Mouse (Mus musculus) gastrocnemius, postnatal 14 days (tissue): ENCODE data around the gene Syt8. TPM values are rescaled to one million over a fixed set of nuclear protein-coding genes. Genes with fewer than 3 reads are reported as not detected.

Source experiments
- DNase-seq: peaks from one replicate; pipeline ENCODE4 v3.0.0; 2021; ENCODE audit warnings: mixed read lengths
- intact Hi-C: fragments of 180-260 bp; cut with DNase I; formaldehyde crosslinking; loops from one replicate; pipeline ENCODE4 v1.15.1; 2025; ENCODE audit warnings: low total_unique reads
- total RNA-seq, 2 experiments: library from RNA; stranded (reverse); gene quantifications; 2 replicates each; pipeline ENCODE4 v1.2.3; 2021

Syt8 gene
- total RNA-seq, 2 experiments from 2014 or later: not detected

GRCm38 (mm10) chr7:142487341-142487859, 52.8 kb downstream of the Syt8 start:
- DNase-seq: peak; percentile 71
- intact Hi-C loops: no loop called here

- intact Hi-C loops: no loop called here
Measured at GRCm38 (mm10) chr7:142488053-142488452, 53.4 kb downstream of the Syt8 start.

More at GRCm38 (mm10) chr7:142488053-142488452, 53.4 kb downstream of the Syt8 start:
- DNase-seq: no peak

Other genes starting within 250 kb of the Syt8 start
- not detected for gene Gm10153, start 244.5 kb upstream of the Syt8 start, total RNA-seq
- not detected for gene Krtap5-3, start 233.5 kb upstream of the Syt8 start, total RNA-seq
- gene Gm7579, start 223.0 kb upstream of the Syt8 start, total RNA-seq: not detected
- not detected for gene Krtap5-5, start 204.9 kb upstream of the Syt8 start, total RNA-seq
- not detected for gene Gm40460, start 193.8 kb upstream of the Syt8 start, total RNA-seq
- gene Gm2431, start 176.5 kb upstream of the Syt8 start, total RNA-seq: not detected
- not detected for gene Gm4559, start 160.5 kb upstream of the Syt8 start, total RNA-seq
- not detected for gene Krtap5-1, start 137.7 kb upstream of the Syt8 start, total RNA-seq
- gene Krtap5-4, start 131.3 kb upstream of the Syt8 start, total RNA-seq: not detected
- gene Ifitm10, start 61.1 kb upstream of the Syt8 start, total RNA-seq: 1 to 10 TPM; 6.7 to 8.4 TPM
- 1 to 10 TPM; 1.0 to 4.1 TPM for gene Gm49369, start 52.2 kb upstream of the Syt8 start, total RNA-seq
- gene Ctsd, start 46.8 kb upstream of the Syt8 start, total RNA-seq: 100 to 1,000 TPM; 268 to 284 TPM
- over 10,000 TPM; 14,029 to 14,677 TPM for gene Tnni2, start 7.0 kb downstream of the Syt8 start, total RNA-seq
- 10 to 100 TPM; 22.2 to 35.0 TPM for gene Lsp1, start 26.0 kb downstream of the Syt8 start, total RNA-seq
- gene Tnnt3, start 64.0 kb downstream of the Syt8 start, total RNA-seq: over 10,000 TPM; 22,199 to 23,470 TPM
- gene Mrpl23, start 97.8 kb downstream of the Syt8 start, total RNA-seq: 1 to 10 TPM; 5.0 to 5.2 TPM
- gene Igf2, start 232.0 kb downstream of the Syt8 start, total RNA-seq: 1,000 to 10,000 TPM; 2,828 to 3,358 TPM
- under 1 TPM; 0.22 to 0.86 TPM for gene Gm49394, start 235.1 kb downstream of the Syt8 start, total RNA-seq